Mouse (Mus musculus) myocyte (in vitro differentiated cells): ENCODE data around the gene Adcy1. TPM values are rescaled to one million over a fixed set of nuclear protein-coding genes. Genes with fewer than 3 reads are reported as not detected.

Experiments
- H3K27me3 ChIP-seq: one replicate; pipeline ENCODE4 v1.6.1; 2011; ENCODE audit not compliant: control insufficient read depth, insufficient read depth, insufficient read length
- H3K36me3 ChIP-seq: one replicate; pipeline ENCODE4 v1.6.1; 2011; ENCODE audit not compliant: control insufficient read depth, insufficient read depth
- H3K4me2 ChIP-seq: one replicate; pipeline ENCODE4 v1.6.1; 2011; ENCODE audit warnings: low read depth, control low read depth
- H3K4me3 ChIP-seq: one replicate; pipeline ENCODE4 v1.5.1; 2011; ENCODE audit warnings: mild to moderate bottlenecking, control low read depth, moderate library complexity
- H3K79me2 ChIP-seq: one replicate; pipeline ENCODE4 v1.6.1; 2011; ENCODE audit not compliant: control insufficient read depth, insufficient read depth
- H3ac ChIP-seq: one replicate; pipeline ENCODE4 v1.6.1; 2011; ENCODE audit not compliant: control insufficient read depth, insufficient read length
- CEBPB ChIP-seq: IDR thresholded peaks from 2 replicates; pipeline ENCODE4 v1.6.1; 2011; ENCODE audit warnings: mild to moderate bottlenecking, moderate library complexity; ENCODE audit not compliant: poor library complexity, insufficient read depth, severe bottlenecking
- E2F4 ChIP-seq: IDR thresholded peaks from one replicate; pipeline ENCODE4 v1.6.1; 2011; ENCODE audit warnings: mild to moderate bottlenecking, control low read depth, moderate library complexity; ENCODE audit not compliant: insufficient read depth
- MAX ChIP-seq: IDR thresholded peaks from one replicate; pipeline ENCODE4 v1.6.1; 2011; ENCODE audit warnings: low read depth, mild to moderate bottlenecking, control low read depth
- MYOD1 ChIP-seq, 3 experiments: IDR thresholded peaks; one replicate each; pipeline ENCODE4 v1.6.1; 2011; ENCODE audit warnings: control low read depth in 2 of 3, low read depth in 2 of 3, mild to moderate bottlenecking in 2 of 3, moderate library complexity in 1 of 3; ENCODE audit not compliant: insufficient read length in 2 of 3, control insufficient read depth in 1 of 3
- MYOG ChIP-seq, 3 experiments: IDR thresholded peaks; one replicate each; pipeline ENCODE4 v1.6.1; 2011; ENCODE audit warnings: control low read depth in 2 of 3, low read depth in 2 of 3, mild to moderate bottlenecking in 2 of 3; ENCODE audit not compliant: insufficient read length in 2 of 3, control insufficient read depth in 1 of 3, insufficient read depth in 1 of 3
- POLR2A ChIP-seq: IDR thresholded peaks from one replicate; pipeline ENCODE4 v1.6.1; 2011; ENCODE audit warnings: low read depth, mild to moderate bottlenecking, control low read depth, moderate library complexity; ENCODE audit not compliant: insufficient read length
- POLR2AphosphoS2 ChIP-seq: IDR thresholded peaks from one replicate; pipeline ENCODE4 v1.6.1; 2011; ENCODE audit warnings: low read depth, control low read depth; ENCODE audit not compliant: insufficient read length
- REST ChIP-seq: IDR thresholded peaks from one replicate; pipeline ENCODE4 v1.6.1; 2011; ENCODE audit warnings: mild to moderate bottlenecking, control low read depth, moderate library complexity; ENCODE audit not compliant: insufficient read depth, insufficient read length
- SRF ChIP-seq: IDR thresholded peaks from one replicate; pipeline ENCODE4 v1.6.1; 2011; ENCODE audit warnings: low read depth; ENCODE audit not compliant: control insufficient read depth, insufficient read length
- TCF12 ChIP-seq: IDR thresholded peaks from one replicate; pipeline ENCODE4 v1.6.1; 2011; ENCODE audit warnings: mild to moderate bottlenecking, control low read depth; ENCODE audit not compliant: poor library complexity, insufficient read depth, severe bottlenecking
- TCF3 ChIP-seq: IDR thresholded peaks from one replicate; pipeline ENCODE4 v1.6.1; 2011; ENCODE audit warnings: low read depth, control low read depth; ENCODE audit not compliant: insufficient read length
- USF1 ChIP-seq: IDR thresholded peaks from one replicate; pipeline ENCODE4 v1.6.1; 2011; ENCODE audit warnings: low read depth, mild to moderate bottlenecking, control low read depth, moderate library complexity
- polyA plus RNA-seq: library from polyadenylated mRNA; unstranded; fragments of >200 nt; fragmentation: generic; extraction: Trizol; gene quantifications from one replicate; pipeline ENCODE4 v1.2.1, GENCODE M21; 2012; ENCODE audit warnings: missing spikeins

The Adcy1 gene
- polyA plus RNA-seq, 1 experiment, result 0.02 TPM

DNA sequence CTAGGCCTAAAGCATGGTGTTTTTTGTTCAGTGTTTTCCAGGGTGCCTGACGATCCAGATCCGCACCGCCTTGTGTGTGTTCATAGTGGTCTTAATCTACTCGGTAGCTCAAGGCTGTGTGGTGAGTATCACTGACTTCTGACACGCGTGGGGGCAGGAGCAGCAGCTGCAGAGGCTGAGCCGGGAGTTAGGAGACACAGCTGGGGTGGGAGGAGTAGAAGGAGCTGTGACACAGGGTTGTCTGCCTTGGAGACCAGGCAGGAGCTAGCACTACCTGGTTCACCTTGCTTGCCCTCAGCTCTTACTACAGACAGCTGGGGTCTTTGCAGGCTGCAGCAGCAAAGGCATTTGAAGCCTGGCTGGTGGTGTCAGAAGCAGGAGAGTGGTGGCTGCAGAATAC, 86.2 kb downstream of the Adcy1 start:
- H3K36me3 ChIP-seq, result no peaks in the 10 kb centered on the region
- H3K79me2 ChIP-seq, result no peaks in the 10 kb centered on the region
- H3K4me2 ChIP-seq, result no peak overlapping the region
- H3K4me3 ChIP-seq, result no peak overlapping the region
- no peak for TF ChIP-seq MAX
- no peak for TF ChIP-seq TCF3
- TF ChIP-seq REST, result no peak
- no peak overlapping the region for H3ac ChIP-seq
- no peaks in the 10 kb centered on the region for H3K27me3 ChIP-seq

DNA sequence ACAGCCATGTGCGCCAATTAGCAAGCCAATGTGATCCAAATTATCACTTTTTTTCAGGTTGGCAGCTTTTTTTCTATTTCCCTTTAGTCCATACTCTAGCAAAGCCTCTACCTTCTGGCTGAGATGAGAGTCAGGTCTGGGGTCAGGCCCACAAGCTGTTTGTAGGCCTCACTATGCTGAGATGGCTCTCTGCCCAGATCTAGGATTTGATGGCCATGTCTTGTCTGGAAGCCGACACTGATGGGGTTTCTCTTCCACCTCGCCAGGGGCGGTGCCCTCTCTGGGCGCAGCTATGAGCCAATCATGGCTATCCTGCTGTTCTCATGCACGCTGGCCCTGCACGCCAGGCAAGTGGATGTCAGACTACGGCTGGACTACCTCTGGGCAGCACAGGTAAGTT, 87.2 kb downstream of the Adcy1 start:
- no peaks in the 10 kb centered on the region for H3K27me3 ChIP-seq
- TF ChIP-seq TCF3 (no peak), POLR2AphosphoS2 (no peak), MAX (no peak), TCF12 (no peak)

DNA sequence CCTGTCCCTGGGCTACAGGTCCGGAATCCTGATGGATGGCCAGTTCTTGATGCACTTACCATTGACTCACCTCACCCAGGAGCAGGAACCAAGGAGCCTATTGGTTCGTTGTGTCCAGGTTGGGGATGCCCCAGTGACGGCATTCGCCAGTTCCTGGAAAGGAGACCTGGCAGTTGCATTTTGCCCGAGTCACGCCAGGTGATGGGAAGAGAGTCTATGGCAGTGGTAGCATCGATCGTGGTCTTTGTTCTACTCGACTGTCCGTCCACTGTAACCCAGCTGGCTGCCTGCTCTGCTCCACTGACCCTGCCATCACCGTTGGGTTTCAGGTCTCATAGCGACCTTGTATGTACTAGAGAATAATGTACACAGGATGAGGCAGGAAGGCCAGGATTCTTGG, 89.1 kb downstream of the Adcy1 start:
- no peak overlapping the region for H3K4me3 ChIP-seq
- no peaks in the 10 kb centered on the region for H3K36me3 ChIP-seq
- H3K79me2 ChIP-seq, result no peaks in the 10 kb centered on the region
- H3ac ChIP-seq, result no peak overlapping the region
- no peaks in the 10 kb centered on the region for H3K27me3 ChIP-seq
- no peak overlapping the region for H3K4me2 ChIP-seq
- TF ChIP-seq MYOD1 (IDR thresholded peaks at IDR 0.05; ENCODE audit: control insufficient read depth in 1 of 3, insufficient read length in 2 of 3, low read depth in 2 of 3), result no peak
- no peak for TF ChIP-seq REST
- no peak for TF ChIP-seq CEBPB
- no peak for TF ChIP-seq E2F4
- TF ChIP-seq TCF3, result no peak
- TF ChIP-seq TCF12, result no peak
- no peak for TF ChIP-seq SRF
- TF ChIP-seq MAX, result no peak
- TF ChIP-seq USF1, result no peak
- TF ChIP-seq POLR2A, result no peak
- no peak for TF ChIP-seq POLR2AphosphoS2
- no peak for TF ChIP-seq MYOG (IDR thresholded peaks at IDR 0.05; ENCODE audit: control insufficient read depth in 1 of 3, insufficient read depth in 1 of 3, insufficient read length in 2 of 3, low read depth in 2 of 3)

More for the DNA sequence above, 87.2 kb downstream of the Adcy1 start:
- no peaks in the 10 kb centered on the region for H3K36me3 ChIP-seq
- H3K4me2 ChIP-seq, result no peak overlapping the region
- H3K4me3 ChIP-seq, result no peak overlapping the region
- H3ac ChIP-seq, result no peak overlapping the region
- H3K79me2 ChIP-seq, result no peaks in the 10 kb centered on the region

DNA sequence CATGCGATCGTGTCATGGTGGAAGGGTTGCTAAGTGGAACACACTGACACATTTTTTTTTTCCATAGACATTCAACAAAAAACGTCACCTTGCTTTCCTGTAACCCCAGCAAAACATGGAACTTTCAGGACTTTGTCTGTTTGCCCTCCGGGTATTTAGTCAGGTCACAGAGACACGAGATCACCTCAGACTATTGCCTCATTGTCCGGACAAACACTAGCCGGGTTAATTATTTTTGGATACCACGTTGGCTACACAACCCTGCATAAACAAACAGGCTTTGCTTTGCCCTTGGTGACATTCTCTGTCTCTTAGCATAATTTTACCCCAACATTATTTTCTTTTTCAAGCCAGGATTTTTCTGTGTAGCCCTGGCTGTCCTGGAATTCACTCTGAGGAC, 89.8 kb downstream of the Adcy1 start:
- no peak overlapping the region for H3K4me3 ChIP-seq
- TF ChIP-seq TCF12 (no peak), CEBPB (no peak), SRF (no peak), MYOD1 (IDR thresholded peaks at IDR 0.05; ENCODE audit: control insufficient read depth in 1 of 3, insufficient read length in 2 of 3, low read depth in 2 of 3) (no peak)
- no peak overlapping the region for H3K4me2 ChIP-seq
- H3K27me3 ChIP-seq, result no peaks in the 10 kb centered on the region
- no peaks in the 10 kb centered on the region for H3K36me3 ChIP-seq
- H3K79me2 ChIP-seq, result no peaks in the 10 kb centered on the region
- H3ac ChIP-seq, result no peak overlapping the region

DNA sequence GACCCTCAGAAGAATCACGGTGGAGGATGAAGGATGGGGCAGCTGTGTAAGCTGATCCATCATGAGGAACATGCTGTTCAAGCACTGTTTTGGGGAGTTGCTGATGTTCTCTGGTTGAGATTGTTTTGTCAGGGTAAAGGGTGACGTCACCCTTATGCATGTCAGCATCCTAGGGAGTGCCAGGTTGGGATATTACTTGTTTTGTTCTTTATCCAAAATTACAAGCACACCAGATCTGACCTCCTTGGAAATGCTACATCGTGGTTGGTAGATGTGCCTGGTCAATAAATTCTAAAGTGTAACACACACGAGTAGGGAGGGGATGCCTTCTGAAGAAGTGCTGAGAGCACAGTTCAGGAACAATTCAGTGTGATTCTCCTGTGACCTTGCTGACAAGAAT, 93.1 kb downstream of the Adcy1 start:
- TF ChIP-seq MAX (no peak), MYOG (IDR thresholded peaks at IDR 0.05; ENCODE audit: control insufficient read depth in 1 of 3, insufficient read depth in 1 of 3, insufficient read length in 2 of 3, low read depth in 2 of 3) (no peak), POLR2A (no peak), TCF3 (no peak), SRF (no peak), REST (no peak), E2F4 (no peak), POLR2AphosphoS2 (no peak)
- no peak overlapping the region for H3K4me2 ChIP-seq
- no peaks in the 10 kb centered on the region for H3K79me2 ChIP-seq
- H3K27me3 ChIP-seq, result no peaks in the 10 kb centered on the region
- H3ac ChIP-seq, result no peak overlapping the region
- H3K4me3 ChIP-seq, result no peak overlapping the region
- H3K36me3 ChIP-seq, result no peaks in the 10 kb centered on the region

DNA sequence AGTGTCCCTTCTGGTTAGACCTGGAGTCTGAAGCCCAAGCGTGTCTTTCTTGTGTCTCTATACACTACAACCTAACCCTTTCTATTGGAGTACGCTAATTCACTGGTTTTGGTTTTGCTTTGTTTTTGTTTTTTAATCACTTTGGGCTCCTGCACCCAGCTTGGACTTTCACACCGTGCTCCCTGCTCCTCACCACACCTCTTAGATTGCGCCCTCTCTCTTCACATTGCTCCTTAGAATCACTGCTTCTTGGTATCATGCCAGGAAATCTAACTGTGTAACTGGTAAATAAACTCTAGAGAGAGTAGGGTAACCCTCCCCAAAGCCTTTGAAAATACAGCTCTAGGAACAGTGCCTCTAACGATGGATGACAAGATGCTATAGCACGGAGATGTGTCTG, 94.9 kb downstream of the Adcy1 start:
- Histone ChIP-seq H3K36me3 (no peaks in the 10 kb centered on the region), H3K79me2 (no peaks in the 10 kb centered on the region), H3ac (no peak overlapping the region), H3K4me2 (no peak overlapping the region), H3K4me3 (no peak overlapping the region), H3K27me3 (no peaks in the 10 kb centered on the region)
- TF ChIP-seq TCF3 (no peak), MYOG (IDR thresholded peaks at IDR 0.05; ENCODE audit: control insufficient read depth in 1 of 3, insufficient read depth in 1 of 3, insufficient read length in 2 of 3, low read depth in 2 of 3) (no peak), E2F4 (no peak), MYOD1 (IDR thresholded peaks at IDR 0.05; ENCODE audit: control insufficient read depth in 1 of 3, insufficient read length in 2 of 3, low read depth in 2 of 3) (no peak), USF1 (no peak), POLR2AphosphoS2 (no peak), SRF (no peak), TCF12 (no peak)
